11 mouse cellular contexts compared by ENCODE assay signal in genomic region chr6:28418449-28418848, GRCm38 (mm10). TPM values are rescaled to one million over a fixed set of nuclear protein-coding genes. Genes with fewer than 3 reads are reported as not detected.
DNase-seq lines count a peak whose midpoint lies in the region; ATAC-seq and TF ChIP-seq lines count a peak whose summit lies in the region.
"Had no signal": no experiment of that assay in that cellular context is flagged by ENCODE, and none has a peak within 500 bp of the region (broad histone marks: within the 10 kb centered on the region; RNA-seq: fewer than 3 reads in every experiment).

No protein-coding gene starts in this region.

- WGBS in kidney, postnatal 0 days, result 67% methylated on average over 14 of the region's 14 CpGs
- 84% methylated on average over 14 of the region's 14 CpGs for WGBS in forebrain, embryonic 16.5 days
- 95% methylated on average over 14 of the region's 14 CpGs for WGBS in embryonic facial prominence, embryonic 10.5 days

- peak; percentile 92 for DNase-seq in adrenal gland, postnatal 10 days
- peak; percentile 91 for DNase-seq in gastrocnemius, postnatal 10 days
- peak; percentile 91 for DNase-seq in kidney, postnatal 0 days (ENCODE audit: low spot score)
- peak; percentile 83 for DNase-seq in lung, postnatal 10 days
- no peak for DNase-seq in embryonic facial prominence, embryonic 10.5 days (ENCODE audit: low spot score)

- H3K4me2 ChIP-seq in kidney, postnatal 0 days (ENCODE audit: low read length), result peak overlapping the region; percentile 35
- no peak overlapping the region for H3K4me2 ChIP-seq in forebrain, embryonic 16.5 days (ENCODE audit: low read length)

- H3K4me1 ChIP-seq in E14TG2a.4 (replicated peaks; ENCODE audit: low read depth, low read length), result peaks cover 44% of the 10 kb centered on the region
- H3K4me1 ChIP-seq in kidney, postnatal 0 days (replicated peaks; ENCODE audit: insufficient read depth, low read length), result peaks cover 25% of the 10 kb centered on the region
- peaks cover 23% of the 10 kb centered on the region for H3K4me1 ChIP-seq in forebrain, embryonic 16.5 days (replicated peaks; ENCODE audit: control insufficient read depth, insufficient read depth, low read length)
- peaks cover 25% of the 10 kb centered on the region for H3K4me1 ChIP-seq in embryonic facial prominence, embryonic 10.5 days

- peak overlapping the region; percentile 43 for H3K4me3 ChIP-seq in E14TG2a.4 (replicated peaks; ENCODE audit: low read length)
- no peak overlapping the region; the same call in 1 of the 2 replicates for H3K4me3 ChIP-seq in kidney, postnatal 0 days (replicated peaks; ENCODE audit: low read depth, low read length)
- no peak overlapping the region for H3K4me3 ChIP-seq in forebrain, embryonic 16.5 days (replicated peaks; ENCODE audit: low read length)
- H3K4me3 ChIP-seq in embryonic facial prominence, embryonic 10.5 days, result no peak overlapping the region
- H3K4me3 ChIP-seq: erythroblast, embryonic 14.5 days had no signal

- no peak for TF ChIP-seq CTCF in E14TG2a.4 (conservative IDR thresholded peaks at IDR 0.05; ENCODE audit: low read length)
- peak; percentile 23; the same call in 1 of the 2 replicates for TF ChIP-seq CTCF in kidney, postnatal 0 days (IDR thresholded peaks at IDR 0.05; ENCODE audit: low read depth)

- no peak for ATAC-seq in kidney, postnatal 0 days (replicated peaks; ENCODE audit: low FRiP score, low read depth)
- no peak for ATAC-seq in monocyte, adult 5-6 weeks (replicated peaks; ENCODE audit: insufficient number of reproducible peaks, low FRiP score, low TSS enrichment, poor library complexity, severe bottlenecking)
- ATAC-seq in forebrain, embryonic 16.5 days, result no peak
- ATAC-seq: Patski had no signal

- no peaks in the 10 kb centered on the region for H3K9me3 ChIP-seq in E14TG2a.4 (ENCODE audit: low read length)
- H3K9me3 ChIP-seq in kidney, postnatal 0 days (replicated peaks; ENCODE audit: low read length), result no peaks in the 10 kb centered on the region
- H3K9me3 ChIP-seq in forebrain, embryonic 16.5 days (ENCODE audit: control insufficient read depth, low read length), result no peaks in the 10 kb centered on the region
- H3K9me3 ChIP-seq in embryonic facial prominence, embryonic 10.5 days, result no peaks in the 10 kb centered on the region

- H3K27ac ChIP-seq in kidney, postnatal 0 days, result no peak overlapping the region; the same call in 1 of the 2 replicates
- no peak overlapping the region for H3K27ac ChIP-seq in forebrain, embryonic 16.5 days (ENCODE audit: low read length)
- no peak overlapping the region for H3K27ac ChIP-seq in embryonic facial prominence, embryonic 10.5 days (replicated peaks)
- H3K27ac ChIP-seq: liver, embryonic 14.5 days had no signal

- no peak overlapping the region for H3K9ac ChIP-seq in kidney, postnatal 0 days (ENCODE audit: low read depth, low read length)
- no peak overlapping the region for H3K9ac ChIP-seq in forebrain, embryonic 16.5 days (replicated peaks; ENCODE audit: low read depth, low read length)
- H3K9ac ChIP-seq: liver, embryonic 14.5 days had no signal

- no peaks in the 10 kb centered on the region for H3K27me3 ChIP-seq in E14TG2a.4 (ENCODE audit: insufficient read depth, low read length)
- H3K27me3 ChIP-seq in kidney, postnatal 0 days (ENCODE audit: insufficient read depth, low read length), result no peaks in the 10 kb centered on the region
- no peaks in the 10 kb centered on the region for H3K27me3 ChIP-seq in forebrain, embryonic 16.5 days (replicated peaks; ENCODE audit: control insufficient read depth, insufficient read depth, low read length)
- no peaks in the 10 kb centered on the region for H3K27me3 ChIP-seq in embryonic facial prominence, embryonic 10.5 days (replicated peaks; ENCODE audit: low read depth, poor library complexity, severe bottlenecking)
- H3K27me3 ChIP-seq: Patski had no signal

- H3K36me3 ChIP-seq in E14TG2a.4 (ENCODE audit: insufficient read depth, low read length), result peaks cover 56% of the 10 kb centered on the region
- H3K36me3 ChIP-seq in kidney, postnatal 0 days (ENCODE audit: insufficient read depth, low read length), result peaks cover 12% of the 10 kb centered on the region; the same call in 1 of the 2 replicates
- H3K36me3 ChIP-seq in forebrain, embryonic 16.5 days (ENCODE audit: control insufficient read depth, insufficient read depth), result peaks cover 28% of the 10 kb centered on the region
- peaks cover 49% of the 10 kb centered on the region for H3K36me3 ChIP-seq in embryonic facial prominence, embryonic 10.5 days (replicated peaks)

RNA-seq across cellular contexts. Expression of gene Arf5, which starts 4.9 kb away (rescaled TPM):
- total RNA-seq in adrenal gland, postnatal 10 days (2021), result 100 to 1,000 TPM; 178 to 190 TPM
- 100 to 1,000 TPM; 116 to 124 TPM for total RNA-seq in gastrocnemius, postnatal 10 days (2021)
- 330 and 338 TPM in 2 replicates for polyA plus RNA-seq in kidney, postnatal 0 days (2015; fragmentation: Nextera tagmentation; extraction: Ambion mirVana)
- total RNA-seq in monocyte, adult 5-6 weeks (2017), result 29.5 to 45.0 TPM (median 41.6 TPM) in 3 replicates
- polyA plus RNA-seq in forebrain, embryonic 16.5 days (2015; fragmentation: Nextera tagmentation; extraction: Ambion mirVana), result 389 and 423 TPM in 2 replicates
- 265 and 287 TPM in 2 replicates for polyA plus RNA-seq in embryonic facial prominence, embryonic 10.5 days (2016; fragmentation: Nextera tagmentation; extraction: Ambion mirVana)

RNA-seq across cellular contexts. Expression of gene Fscn3, which starts 9.1 kb away (rescaled TPM):
- total RNA-seq in adrenal gland, postnatal 10 days (2021), result under 1 TPM in 1 of 2 experiments, not detected in 1; 0.27 TPM
- total RNA-seq in gastrocnemius, postnatal 10 days (2021), result not detected
- not detected in 2 replicates for polyA plus RNA-seq in kidney, postnatal 0 days (2015; fragmentation: Nextera tagmentation; extraction: Ambion mirVana)
- total RNA-seq in monocyte, adult 5-6 weeks (2017), result not detected in 3 replicates
- not detected in 2 replicates for polyA plus RNA-seq in forebrain, embryonic 16.5 days (2015; fragmentation: Nextera tagmentation; extraction: Ambion mirVana)
- 0.08 TPM in 1 of 2 replicates, not detected in the other for polyA plus RNA-seq in embryonic facial prominence, embryonic 10.5 days (2016; fragmentation: Nextera tagmentation; extraction: Ambion mirVana)
- polyA plus RNA-seq: erythroblast, embryonic 14.5 days; Patski had no signal

RNA-seq across cellular contexts. Expression of gene Gcc1, which starts 9.7 kb away (rescaled TPM):
- 10 to 100 TPM; 12.2 to 12.7 TPM for total RNA-seq in adrenal gland, postnatal 10 days (2021)
- total RNA-seq in gastrocnemius, postnatal 10 days (2021), result 1 to 10 TPM; 5.7 to 7.9 TPM
- 8.8 and 9.5 TPM in 2 replicates for polyA plus RNA-seq in kidney, postnatal 0 days (2015; fragmentation: Nextera tagmentation; extraction: Ambion mirVana)
- total RNA-seq in monocyte, adult 5-6 weeks (2017), result 19.5 to 31.0 TPM (median 23.3 TPM) in 3 replicates
- polyA plus RNA-seq in forebrain, embryonic 16.5 days (2015; fragmentation: Nextera tagmentation; extraction: Ambion mirVana), result 17.1 and 17.2 TPM in 2 replicates
- polyA plus RNA-seq in embryonic facial prominence, embryonic 10.5 days (2016; fragmentation: Nextera tagmentation; extraction: Ambion mirVana), result 10.2 and 11.3 TPM in 2 replicates

RNA-seq across cellular contexts. Expression of gene Zfp800, which starts 20.6 kb away (rescaled TPM):
- 10 to 100 TPM; 18.4 to 20.1 TPM for total RNA-seq in adrenal gland, postnatal 10 days (2021)
- total RNA-seq in gastrocnemius, postnatal 10 days (2021), result 10 to 100 TPM in 1 of 2 experiments, 1 to 10 TPM in 1; 7.9 to 12.4 TPM
- polyA plus RNA-seq in kidney, postnatal 0 days (2015; fragmentation: Nextera tagmentation; extraction: Ambion mirVana), result 19.6 and 24.4 TPM in 2 replicates
- 56.7 to 59.9 TPM (median 59.8 TPM) in 3 replicates for total RNA-seq in monocyte, adult 5-6 weeks (2017)
- polyA plus RNA-seq in forebrain, embryonic 16.5 days (2015; fragmentation: Nextera tagmentation; extraction: Ambion mirVana), result 18.4 and 21.2 TPM in 2 replicates
- 16.9 and 17.8 TPM in 2 replicates for polyA plus RNA-seq in embryonic facial prominence, embryonic 10.5 days (2016; fragmentation: Nextera tagmentation; extraction: Ambion mirVana)

RNA-seq across cellular contexts. Expression of gene Pax4, which starts 30.7 kb away (rescaled TPM):
- total RNA-seq in adrenal gland, postnatal 10 days (2021), result not detected
- not detected for total RNA-seq in gastrocnemius, postnatal 10 days (2021)
- polyA plus RNA-seq in kidney, postnatal 0 days (2015; fragmentation: Nextera tagmentation; extraction: Ambion mirVana), result not detected in 2 replicates
- total RNA-seq in monocyte, adult 5-6 weeks (2017), result not detected in 3 replicates
- 0.48 TPM in 1 of 2 replicates, not detected in the other for polyA plus RNA-seq in forebrain, embryonic 16.5 days (2015; fragmentation: Nextera tagmentation; extraction: Ambion mirVana)
- polyA plus RNA-seq in embryonic facial prominence, embryonic 10.5 days (2016; fragmentation: Nextera tagmentation; extraction: Ambion mirVana), result 0.12 TPM in 1 of 2 replicates, not detected in the other
- polyA plus RNA-seq: erythroblast, embryonic 14.5 days; liver, embryonic 14.5 days; Patski had no signal
